Mouse (Mus musculus) mouse embryonic stem cell (cell line): Measurements from ENCODE around the gene Cnot9.
"Not testable (repeated sequence)": the region's sequence is repeated elsewhere in the genome, so short reads cannot be mapped to it uniquely, and the experiment has no call there.

Source experiments
- in situ Hi-C, 2 experiments: fragments of 300-500 bp; cut with MboI; formaldehyde crosslinking; loops; 1 replicate in 1 of 2; 3 replicates in 1 of 2; pipeline ENCODE4 v1.14.3; 2019 to 2020; ENCODE audit warnings: low sequenced_read_pairs in 2 of 2, low pct_unique_long_range_greater_than_20kb in 1 of 2, mixed read lengths in 1 of 2; ENCODE audit not compliant: unreplicated experiment in 1 of 2

Cnot9 gene

GRCm38 (mm10) chr1:74505721-74506464 lies at the start of gene Cnot9:
Gene Cnot9, plus strand, starts transcription at chr1:74506058.
- in situ Hi-C loops, result no loop called here

GRCm38 (mm10) chr1:74460273-74460672 lies 45.6 kb upstream of the Cnot9 start:
- in situ Hi-C loops, result no loop called here

GRCm38 (mm10) chr1:74485792-74486191 lies 20.1 kb upstream of the Cnot9 start:
- in situ Hi-C loops, result no loop called here

- in situ Hi-C loops, result no loop called here
These were observed 4.8 kb upstream of the Cnot9 start for GRCm38 (mm10) chr1:74501106-74501505.

- in situ Hi-C loops, result no loop called here
These were observed 501 bp upstream of the Cnot9 start for GRCm38 (mm10) chr1:74505393-74505720.

- in situ Hi-C loops, result no loop called here
These were observed 618 bp downstream of the Cnot9 start for GRCm38 (mm10) chr1:74506471-74506881.

GRCm38 (mm10) chr1:74507780-74508179 lies 1.9 kb downstream of the Cnot9 start:
- in situ Hi-C loops, result no loop called here

GRCm38 (mm10) chr1:74511306-74511705 lies 5.4 kb downstream of the Cnot9 start:
- in situ Hi-C loops, result no loop called here

- in situ Hi-C loops, result not testable (repeated sequence)
These were observed 7.1 kb downstream of the Cnot9 start for GRCm38 (mm10) chr1:74512999-74513398.

GRCm38 (mm10) chr1:74519875-74520274 lies 14.0 kb downstream of the Cnot9 start:
- in situ Hi-C loops, result no loop called here

GRCm38 (mm10) chr1:74524746-74525145 lies 18.9 kb downstream of the Cnot9 start:
- in situ Hi-C loops, result no loop called here

GRCm38 (mm10) chr1:74528589-74528988 lies 22.7 kb downstream of the Cnot9 start:
- in situ Hi-C loops, result no loop called here

- in situ Hi-C loops, result no loop called here
These were observed 32.8 kb downstream of the Cnot9 start for GRCm38 (mm10) chr1:74538650-74539049.

- in situ Hi-C loops, result no loop called here
These were observed 36.6 kb downstream of the Cnot9 start, which contains the start of gene Plcd4 for GRCm38 (mm10) chr1:74542451-74542961. Gene Plcd4, plus strand, starts transcription at chr1:74542888.

- in situ Hi-C loops, result no loop called here
These were observed 38.3 kb downstream of the Cnot9 start, which contains the start of gene Usp37 for GRCm38 (mm10) chr1:74544184-74544583. Gene Usp37, minus strand, starts transcription at chr1:74544284.

- in situ Hi-C loops, result no loop called here
These were observed 53.2 kb downstream of the Cnot9 start for GRCm38 (mm10) chr1:74559061-74559460.

GRCm38 (mm10) chr1:74565834-74566233 lies 60.0 kb downstream of the Cnot9 start:
- in situ Hi-C loops, result no loop called here

- in situ Hi-C loops, result no loop called here
These were observed 64.2 kb downstream of the Cnot9 start for GRCm38 (mm10) chr1:74569739-74570719.
